Mouse (Mus musculus) hindbrain, embryonic 10.5 days (tissue): Measurements from ENCODE around the gene Rfc2. TPM values are rescaled to one million over a fixed set of nuclear protein-coding genes. Genes with fewer than 3 reads are reported as not detected.

ENCODE experiments used
- DNase-seq: peaks from one replicate; pipeline ENCODE4 v3.0.0-alpha.2; 2017; ENCODE audit warnings: low spot score
- H3K27ac ChIP-seq: fragments of 300-500 bp; sonication (generic); 2 replicates; pipeline ENCODE4 v1.5.1; 2016; ENCODE audit warnings: mild to moderate bottlenecking, moderate library complexity
- H3K27me3 ChIP-seq: fragments of 300-500 bp; sonication (generic); 2 replicates; pipeline ENCODE4 v1.6.1; 2016; ENCODE audit warnings: mild to moderate bottlenecking; ENCODE audit not compliant: poor library complexity, insufficient read depth, severe bottlenecking
- H3K36me3 ChIP-seq: fragments of 300-500 bp; sonication (generic); 2 replicates; pipeline ENCODE4 v1.6.1; 2016; ENCODE audit warnings: mild to moderate bottlenecking, moderate library complexity
- H3K4me1 ChIP-seq: fragments of 300-500 bp; sonication (generic); replicated peaks from 2 replicates; pipeline ENCODE4 v1.6.1; 2016; ENCODE audit warnings: mild to moderate bottlenecking
- H3K4me3 ChIP-seq: fragments of 300-500 bp; sonication (generic); 2 replicates; pipeline ENCODE4 v1.5.1; 2016; ENCODE audit warnings: mild to moderate bottlenecking, moderate library complexity
- H3K9me3 ChIP-seq: fragments of 300-500 bp; sonication (generic); 2 replicates; pipeline ENCODE4 v1.6.1; 2016; ENCODE audit warnings: mild to moderate bottlenecking, moderate library complexity
- WGBS: fragments of 180-500 bp; shearing (Covaris S2); methylation state at CpG from one replicate; pipeline ENCODE4 v1.1.7; 2016; 5-methylcytosine and 5-hydroxymethylcytosine counted together
- polyA plus RNA-seq: library from polyadenylated mRNA; unstranded; fragments of >200 nt; fragmentation: Nextera tagmentation; extraction: Ambion mirVana; gene quantifications from 2 replicates; pipeline ENCODE4 v1.2.1, GENCODE M21; 2016

Rfc2 gene
- polyA plus RNA-seq, 1 experiment from 2014 or later, result 366 TPM

- no peak for DNase-seq
- no peaks in the 10 kb centered on the region for H3K9me3 ChIP-seq
- peaks cover 99% of the 10 kb centered on the region for H3K36me3 ChIP-seq
- H3K27ac ChIP-seq, result no peak overlapping the region
- H3K27me3 ChIP-seq, result no peaks in the 10 kb centered on the region
- H3K4me1 ChIP-seq, result no peaks in the 10 kb centered on the region
- H3K4me3 ChIP-seq, result no peak overlapping the region
- WGBS, result 93% methylated on average over 9 of the region's 9 CpGs
Measured at GRCm38 (mm10) chr5:134593093-134593492, 11.9 kb downstream of the Rfc2 start.

- no peak overlapping the region for H3K4me3 ChIP-seq
- no peaks in the 10 kb centered on the region for H3K9me3 ChIP-seq
- no peaks in the 10 kb centered on the region for H3K4me1 ChIP-seq
- peaks cover 86% of the 10 kb centered on the region for H3K36me3 ChIP-seq
- DNase-seq, result no peak
- WGBS, result 92% methylated on average over 10 of the region's 10 CpGs
- H3K27me3 ChIP-seq, result no peaks in the 10 kb centered on the region
- H3K27ac ChIP-seq, result no peak overlapping the region
Measured at GRCm38 (mm10) chr5:134597711-134598110, 16.5 kb downstream of the Rfc2 start.

GRCm38 (mm10) chr5:134604376-134604775 is 23.2 kb downstream of the Rfc2 start:
- DNase-seq, result no peak
- Histone ChIP-seq H3K4me3 (no peak overlapping the region), H3K27me3 (no peaks in the 10 kb centered on the region), H3K9me3 (no peaks in the 10 kb centered on the region), H3K36me3 (peaks cover 28% of the 10 kb centered on the region), H3K27ac (no peak overlapping the region), H3K4me1 (no peaks in the 10 kb centered on the region)
- WGBS, result 89% methylated on average over 11 of the region's 11 CpGs

GRCm38 (mm10) chr5:134606314-134606713 is 25.1 kb downstream of the Rfc2 start:
- Histone ChIP-seq H3K9me3 (no peaks in the 10 kb centered on the region), H3K4me1 (no peaks in the 10 kb centered on the region), H3K36me3 (peaks cover 14% of the 10 kb centered on the region), H3K27me3 (no peaks in the 10 kb centered on the region), H3K4me3 (no peak overlapping the region), H3K27ac (no peak overlapping the region)
- DNase-seq, result no peak

GRCm38 (mm10) chr5:134607121-134607520 is 26.0 kb downstream of the Rfc2 start:
- 79% methylated on average over 5 of the region's 5 CpGs for WGBS
- Histone ChIP-seq H3K27ac (no peak overlapping the region; the same call in 1 of the 2 replicates), H3K27me3 (no peaks in the 10 kb centered on the region), H3K4me3 (no peak overlapping the region), H3K4me1 (peaks cover 8% of the 10 kb centered on the region), H3K9me3 (no peaks in the 10 kb centered on the region), H3K36me3 (peaks cover 13% of the 10 kb centered on the region)
- DNase-seq, result no peak

GRCm38 (mm10) chr5:134609916-134610643 is 28.9 kb downstream of the Rfc2 start:
- peaks cover 12% of the 10 kb centered on the region for H3K4me1 ChIP-seq
- H3K27ac ChIP-seq, result no peak overlapping the region
- 84% methylated on average over 12 of the region's 12 CpGs for WGBS
- peaks cover 11% of the 10 kb centered on the region for H3K36me3 ChIP-seq
- no peaks in the 10 kb centered on the region for H3K9me3 ChIP-seq
- DNase-seq, result no peak
- no peaks in the 10 kb centered on the region for H3K27me3 ChIP-seq
- H3K4me3 ChIP-seq, result no peak overlapping the region

- Histone ChIP-seq H3K4me3 (no peak overlapping the region), H3K9me3 (no peaks in the 10 kb centered on the region), H3K36me3 (peaks cover 29% of the 10 kb centered on the region), H3K27me3 (no peaks in the 10 kb centered on the region), H3K27ac (peak overlapping the region; percentile 40; the same call in 1 of the 2 replicates), H3K4me1 (peaks cover 12% of the 10 kb centered on the region)
- DNase-seq, result peak; percentile 13
- 66% methylated on average over 8 of the region's 8 CpGs for WGBS
Measured at GRCm38 (mm10) chr5:134611810-134612521, 30.8 kb downstream of the Rfc2 start.

- peaks cover 46% of the 10 kb centered on the region for H3K36me3 ChIP-seq
- no peak for DNase-seq
- H3K27me3 ChIP-seq, result no peaks in the 10 kb centered on the region
- peaks cover 12% of the 10 kb centered on the region for H3K4me1 ChIP-seq
- H3K27ac ChIP-seq, result no peak overlapping the region
- no peak overlapping the region for H3K4me3 ChIP-seq
- H3K9me3 ChIP-seq, result no peaks in the 10 kb centered on the region
- WGBS, result 86% methylated on average over 9 of the region's 9 CpGs
Measured at GRCm38 (mm10) chr5:134613727-134614126, 32.6 kb downstream of the Rfc2 start.

- no peak overlapping the region for H3K27ac ChIP-seq
- peaks cover 12% of the 10 kb centered on the region for H3K4me1 ChIP-seq
- DNase-seq, result no peak
- WGBS, result 93% methylated on average over 8 of the region's 8 CpGs
- peaks cover 52% of the 10 kb centered on the region for H3K36me3 ChIP-seq
- no peak overlapping the region for H3K4me3 ChIP-seq
- no peaks in the 10 kb centered on the region for H3K9me3 ChIP-seq
- no peaks in the 10 kb centered on the region for H3K27me3 ChIP-seq
Measured at GRCm38 (mm10) chr5:134614296-134614695, 33.1 kb downstream of the Rfc2 start.

GRCm38 (mm10) chr5:134614802-134615201 is 33.6 kb downstream of the Rfc2 start, which contains the start of gene Lat2:
Gene Lat2, minus strand, starts transcription at chr5:134615025.
- 88% methylated on average over 7 of the region's 7 CpGs for WGBS
- Histone ChIP-seq H3K27me3 (no peaks in the 10 kb centered on the region), H3K27ac (no peak within 1 kb of the TSS), H3K4me1 (peaks cover 12% of the 10 kb centered on the region), H3K4me3 (no peak within 1 kb of the TSS), H3K9me3 (no peaks in the 10 kb centered on the region), H3K36me3 (peaks cover 57% of the 10 kb centered on the region)
- DNase-seq, result no peak

- Histone ChIP-seq H3K36me3 (peaks cover 63% of the 10 kb centered on the region), H3K4me3 (no peak overlapping the region), H3K27me3 (no peaks in the 10 kb centered on the region), H3K27ac (no peak overlapping the region), H3K9me3 (no peaks in the 10 kb centered on the region), H3K4me1 (peaks cover 12% of the 10 kb centered on the region)
- WGBS, result 88% methylated on average over 8 of the region's 8 CpGs
- DNase-seq, result no peak
Measured at GRCm38 (mm10) chr5:134615380-134615779, 34.2 kb downstream of the Rfc2 start.

GRCm38 (mm10) chr5:134615780-134616179 is 34.6 kb downstream of the Rfc2 start:
- DNase-seq, result no peak
- H3K27ac ChIP-seq, result no peak overlapping the region
- H3K9me3 ChIP-seq, result no peaks in the 10 kb centered on the region
- H3K4me1 ChIP-seq, result peaks cover 12% of the 10 kb centered on the region
- WGBS, result 77% methylated on average over 4 of the region's 4 CpGs
- H3K36me3 ChIP-seq, result peaks cover 67% of the 10 kb centered on the region
- no peak overlapping the region for H3K4me3 ChIP-seq
- no peaks in the 10 kb centered on the region for H3K27me3 ChIP-seq

GRCm38 (mm10) chr5:134617071-134617470 is 35.9 kb downstream of the Rfc2 start:
- H3K27ac ChIP-seq, result no peak overlapping the region
- WGBS, result 64% methylated on average over 3 of the region's 3 CpGs
- no peak overlapping the region for H3K4me3 ChIP-seq
- H3K27me3 ChIP-seq, result no peaks in the 10 kb centered on the region
- H3K4me1 ChIP-seq, result peaks cover 5% of the 10 kb centered on the region
- peaks cover 80% of the 10 kb centered on the region for H3K36me3 ChIP-seq
- DNase-seq, result peak; percentile 42
- H3K9me3 ChIP-seq, result no peaks in the 10 kb centered on the region
